Mouse (Mus musculus) heart, adult 2 months (tissue): ENCODE data around the gene Nol9. TPM values are rescaled to one million over a fixed set of nuclear protein-coding genes. Genes with fewer than 3 reads are reported as not detected.

ENCODE experiments used
- DNase-seq, 2 experiments: peaks; one replicate each; pipeline ENCODE4 v3.0.0; 2021
- H3K27ac ChIP-seq: fragments of 200-600 bp; 2 replicates; pipeline ENCODE4 v1.8.1; 2022
- H3K27me3 ChIP-seq: fragments of 200-500 bp; 2 replicates; pipeline ENCODE4 v1.6.1; 2012; ENCODE audit warnings: mild to moderate bottlenecking, low read length, inconsistent platforms, mixed read lengths; ENCODE audit not compliant: control insufficient read depth, insufficient read depth
- H3K36me3 ChIP-seq: fragments of 200-500 bp; 2 replicates; pipeline ENCODE4 v1.6.1; 2012; ENCODE audit warnings: low read length, inconsistent platforms; ENCODE audit not compliant: control insufficient read depth, insufficient read depth
- H3K4me1 ChIP-seq: fragments of 200-500 bp; 2 replicates; pipeline ENCODE4 v1.6.1; 2011; ENCODE audit warnings: low read length; ENCODE audit not compliant: control insufficient read depth, insufficient read depth
- H3K4me3 ChIP-seq: fragments of 200-600 bp; 2 replicates; pipeline ENCODE4 v1.8.1; 2022
- H3K79me2 ChIP-seq: fragments of 200-500 bp; replicated peaks from 2 replicates; pipeline ENCODE4 v1.6.1; 2012; ENCODE audit warnings: mild to moderate bottlenecking, inconsistent platforms, low read length, moderate library complexity, mixed read lengths; ENCODE audit not compliant: control insufficient read depth, insufficient read depth
- H3K9ac ChIP-seq: fragments of 200-500 bp; 2 replicates; pipeline ENCODE4 v1.6.1; 2012; ENCODE audit warnings: low read depth, mild to moderate bottlenecking, control low read depth, inconsistent platforms, low read length, mixed read lengths
- CTCF ChIP-seq: fragments of 200-600 bp; IDR thresholded peaks from 2 replicates; pipeline ENCODE4 v1.8.1; 2022; ENCODE audit warnings: antibody characterized with exemption, mild to moderate bottlenecking, moderate library complexity
- EP300 ChIP-seq: fragments of 200-500 bp; IDR thresholded peaks from 2 replicates; pipeline ENCODE4 v1.6.1; 2011; ENCODE audit warnings: low read depth, low read length, control low read depth; ENCODE audit not compliant: insufficient read depth
- POLR2A ChIP-seq: fragments of 200-500 bp; IDR thresholded peaks from 2 replicates; pipeline ENCODE4 v1.6.1; 2011; ENCODE audit warnings: mild to moderate bottlenecking, low read depth, low read length, control low read depth; ENCODE audit not compliant: insufficient read depth
- WGBS: fragments of 180-500 bp; shearing (Covaris S2); methylation state at CpG from one replicate; pipeline ENCODE4 v1.1.7; 2018; 5-methylcytosine and 5-hydroxymethylcytosine counted together
- intact Hi-C: fragments of 180-260 bp; cut with DNase I; formaldehyde crosslinking; loops from one replicate; pipeline ENCODE4 v1.15.1; 2025
- polyA plus RNA-seq: library from polyadenylated mRNA; depleted of rRNA; stranded (reverse); fragments of >200 nt; gene quantifications from 2 replicates; pipeline ENCODE4 v1.2.3, GENCODE M21; 2012
- total RNA-seq, 2 experiments: library from RNA; stranded (reverse); gene quantifications; 2 replicates each; pipeline ENCODE4 v1.2.3; 2021

Gene Nol9
- total and polyA plus RNA-seq, 3 experiments = 7.3 to 9.8 (median 9.7) TPM

DNA sequence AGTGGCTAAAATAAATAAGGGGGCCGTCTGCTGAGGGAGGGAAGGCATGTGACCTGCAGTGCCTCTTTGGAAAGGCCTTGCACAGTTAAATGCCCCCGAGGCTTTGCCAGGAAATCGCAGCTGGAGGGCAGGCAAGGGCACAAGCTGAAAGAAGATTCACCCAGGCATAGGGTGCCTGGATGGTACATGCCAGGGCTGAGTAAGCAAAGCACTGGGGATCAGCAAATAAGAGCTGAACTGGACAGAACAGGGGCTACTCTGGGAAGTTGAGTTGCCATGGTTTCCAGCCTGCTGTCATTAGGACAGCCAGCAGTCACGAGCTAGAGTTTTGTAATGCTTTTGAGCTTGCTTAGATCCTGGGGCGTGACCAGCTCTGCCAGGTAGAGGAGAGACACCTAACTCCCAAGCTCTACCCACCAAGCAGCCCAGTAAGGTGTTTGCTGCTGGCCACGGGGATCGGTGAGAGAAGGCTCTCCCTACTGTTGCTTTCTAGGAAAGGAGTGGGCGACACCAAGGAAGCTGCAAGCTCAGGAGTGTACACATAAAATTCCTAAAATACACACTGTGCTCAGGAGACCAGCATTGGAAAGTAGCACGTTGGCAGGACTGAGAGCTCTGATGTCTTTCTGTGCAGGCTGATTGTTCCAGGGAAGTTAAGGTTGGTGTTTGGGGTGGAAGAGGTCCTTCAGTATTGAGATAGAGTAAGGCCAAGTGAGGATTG is 23.4 kb downstream of the Nol9 start:
- no peaks in the 10 kb centered on the region; the same call in 1 of the 2 replicates for H3K4me1 ChIP-seq
- H3K9ac ChIP-seq = no peak overlapping the region
- TF ChIP-seq EP300 (0 out of 2 replicates have a peak, but pooled peaks have one; percentile 7), POLR2A (no peak)
- WGBS = 59% methylated on average over 9 of the region's 9 CpGs
- intact Hi-C loops = no loop called here
- no peak overlapping the region for H3K4me3 ChIP-seq
- no peaks in the 10 kb centered on the region for H3K27me3 ChIP-seq
- peak in 1 of 2 experiments; percentile 66 for DNase-seq
- no peaks in the 10 kb centered on the region for H3K79me2 ChIP-seq
- H3K27ac ChIP-seq = peak overlapping the region; percentile 9
- H3K36me3 ChIP-seq = no peaks in the 10 kb centered on the region

DNA sequence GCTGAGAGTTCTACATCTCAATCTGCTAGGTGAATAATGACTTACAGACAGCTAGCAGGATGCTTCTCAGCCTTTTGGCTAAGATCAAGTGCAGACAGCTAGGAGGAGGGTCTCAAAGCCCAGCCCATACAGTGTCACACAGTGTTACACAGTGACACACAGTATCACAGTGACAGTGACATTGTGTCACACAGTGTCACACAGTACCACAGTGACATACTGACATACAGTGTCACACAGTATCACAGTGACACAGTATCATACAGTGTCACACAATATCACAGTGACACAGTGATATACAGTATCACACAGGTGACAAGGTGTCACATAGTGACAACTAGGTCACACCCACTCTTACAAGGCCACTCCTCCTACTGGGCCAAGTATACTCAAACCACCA is 28.2 kb downstream of the Nol9 start:
- H3K27ac ChIP-seq = no peak overlapping the region
- no peaks in the 10 kb centered on the region for H3K27me3 ChIP-seq
- H3K36me3 ChIP-seq = no peaks in the 10 kb centered on the region
- no peak for TF ChIP-seq CTCF
- H3K9ac ChIP-seq = no peak overlapping the region
- no peaks in the 10 kb centered on the region for H3K79me2 ChIP-seq
- intact Hi-C loops = no loop called here
- H3K4me3 ChIP-seq = no peak overlapping the region
- H3K4me1 ChIP-seq = peaks cover 1% of the 10 kb centered on the region
- DNase-seq = no peak

DNA sequence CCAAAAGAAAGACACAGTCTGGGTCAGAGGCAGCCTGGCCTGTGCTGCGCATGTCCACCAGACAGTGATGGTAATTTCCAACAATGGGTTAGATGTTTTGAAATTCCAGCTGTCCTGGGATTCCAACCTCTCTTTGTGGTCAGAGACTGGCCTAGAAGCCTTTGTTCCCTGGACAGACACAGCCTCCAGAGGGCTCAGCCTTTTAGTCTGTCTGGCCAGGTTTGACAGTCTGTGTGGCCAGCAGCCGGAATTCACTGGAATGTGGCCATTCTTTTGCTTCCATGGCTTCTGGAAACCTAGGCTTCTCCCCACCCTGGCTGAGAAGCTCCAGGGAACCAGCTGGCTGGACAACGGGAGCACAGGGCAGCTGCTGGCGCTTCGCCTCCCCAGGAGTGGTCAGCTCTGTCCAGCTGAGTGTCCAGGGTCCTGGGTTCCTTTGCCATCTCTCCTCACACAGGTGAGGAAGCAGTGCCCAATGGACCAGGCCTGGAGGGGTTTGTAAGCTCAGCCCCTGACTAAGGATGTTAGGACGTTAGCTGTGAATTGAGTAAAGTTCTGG is 29.1 kb downstream of the Nol9 start:
- no peak for TF ChIP-seq POLR2A
- no peak for TF ChIP-seq EP300
- no peak for TF ChIP-seq CTCF
- Histone ChIP-seq H3K4me1 (peaks cover 5% of the 10 kb centered on the region), H3K36me3 (no peaks in the 10 kb centered on the region), H3K79me2 (no peaks in the 10 kb centered on the region), H3K27ac (no peak overlapping the region), H3K27me3 (no peaks in the 10 kb centered on the region), H3K9ac (no peak overlapping the region), H3K4me3 (no peak overlapping the region)
- peak in 1 of 2 experiments; percentile 60 for DNase-seq
- 72% methylated on average over 6 of the region's 6 CpGs for WGBS
- intact Hi-C loops = no loop called here

DNA sequence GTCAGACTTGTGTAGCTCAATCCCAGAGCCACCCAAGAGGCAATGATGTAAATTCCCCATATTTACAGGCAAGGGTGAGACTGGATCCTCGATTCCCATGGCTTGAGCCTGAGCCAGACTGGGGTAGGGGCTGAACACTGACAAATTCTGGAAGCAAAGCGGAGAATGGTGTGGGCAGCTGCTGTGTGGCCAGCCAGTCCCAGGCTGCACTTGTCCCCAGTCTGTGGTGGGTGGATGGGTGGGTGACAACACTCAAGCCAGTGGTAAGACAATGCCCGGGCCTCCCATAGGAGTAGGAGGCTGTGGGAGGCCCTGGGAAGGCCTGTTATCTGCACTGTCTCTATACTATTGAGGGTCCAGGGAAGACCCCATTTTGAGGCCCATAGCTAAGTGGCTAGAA is 30.1 kb downstream of the Nol9 start:
- WGBS = 82% methylated on average over 3 of the region's 3 CpGs
- H3K4me1 ChIP-seq = peaks cover 5% of the 10 kb centered on the region
- no peak overlapping the region for H3K4me3 ChIP-seq
- no peak for DNase-seq
- H3K9ac ChIP-seq = no peak overlapping the region
- TF ChIP-seq CTCF (no peak), POLR2A (no peak), EP300 (no peak)
- intact Hi-C loops = no loop called here
- H3K27me3 ChIP-seq = no peaks in the 10 kb centered on the region
- H3K36me3 ChIP-seq = no peaks in the 10 kb centered on the region
- no peak overlapping the region for H3K27ac ChIP-seq
- H3K79me2 ChIP-seq = no peaks in the 10 kb centered on the region

DNA sequence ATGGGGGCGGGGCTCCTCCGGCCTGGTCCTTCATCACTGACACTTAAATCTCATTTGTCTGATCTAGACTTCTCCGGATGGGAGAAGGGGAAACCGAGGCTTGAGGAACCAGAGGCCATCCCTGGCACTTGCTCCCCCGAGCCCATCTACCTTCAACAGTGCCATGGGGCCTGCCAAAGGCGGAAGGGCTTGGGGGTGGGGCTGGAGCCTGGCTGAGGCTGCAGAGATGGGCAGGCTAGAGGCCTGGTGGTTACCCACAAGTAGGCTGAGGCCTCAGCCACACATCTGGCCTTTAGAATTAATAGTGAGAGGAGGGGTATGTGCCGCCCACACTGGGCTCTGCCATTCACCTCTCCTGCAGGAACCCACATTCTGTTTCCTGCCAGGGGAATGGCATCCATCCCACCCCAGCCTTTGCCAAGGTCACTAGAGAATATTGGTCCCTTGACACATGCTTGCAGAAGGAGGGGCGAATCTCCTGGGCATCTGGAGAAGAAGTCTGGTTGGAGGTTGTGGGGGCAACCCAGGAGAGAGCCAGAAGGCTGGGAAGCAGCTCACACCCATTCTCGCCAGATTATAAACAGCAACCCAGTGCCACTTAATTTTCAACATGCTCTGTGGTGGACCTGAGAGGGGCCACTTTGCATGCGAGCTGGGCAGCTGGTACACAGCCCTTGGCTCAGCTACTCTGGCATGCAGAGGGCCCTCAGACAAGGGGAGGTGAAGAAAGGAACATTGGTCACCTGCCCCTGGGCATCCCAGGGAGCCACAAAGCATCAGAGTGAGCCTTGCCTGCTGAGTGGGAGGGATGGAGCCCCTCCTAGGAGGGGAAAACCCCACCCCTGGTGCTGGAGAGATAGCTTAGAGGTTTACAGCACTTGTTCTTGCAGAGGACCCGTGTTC is 31.6 kb downstream of the Nol9 start:
- Histone ChIP-seq H3K79me2 (no peaks in the 10 kb centered on the region), H3K27me3 (no peaks in the 10 kb centered on the region), H3K9ac (no peak overlapping the region), H3K27ac (no peak overlapping the region), H3K4me1 (peaks cover 5% of the 10 kb centered on the region), H3K4me3 (no peak overlapping the region), H3K36me3 (no peaks in the 10 kb centered on the region)
- 77% methylated on average over 11 of the region's 11 CpGs for WGBS
- TF ChIP-seq POLR2A = no peak
- no peak for TF ChIP-seq CTCF
- no peak for TF ChIP-seq EP300
- DNase-seq = no peak
- intact Hi-C loops = no loop called here
